Mouse (Mus musculus): ENCODE results near the gene Mllt3.

DNA sequence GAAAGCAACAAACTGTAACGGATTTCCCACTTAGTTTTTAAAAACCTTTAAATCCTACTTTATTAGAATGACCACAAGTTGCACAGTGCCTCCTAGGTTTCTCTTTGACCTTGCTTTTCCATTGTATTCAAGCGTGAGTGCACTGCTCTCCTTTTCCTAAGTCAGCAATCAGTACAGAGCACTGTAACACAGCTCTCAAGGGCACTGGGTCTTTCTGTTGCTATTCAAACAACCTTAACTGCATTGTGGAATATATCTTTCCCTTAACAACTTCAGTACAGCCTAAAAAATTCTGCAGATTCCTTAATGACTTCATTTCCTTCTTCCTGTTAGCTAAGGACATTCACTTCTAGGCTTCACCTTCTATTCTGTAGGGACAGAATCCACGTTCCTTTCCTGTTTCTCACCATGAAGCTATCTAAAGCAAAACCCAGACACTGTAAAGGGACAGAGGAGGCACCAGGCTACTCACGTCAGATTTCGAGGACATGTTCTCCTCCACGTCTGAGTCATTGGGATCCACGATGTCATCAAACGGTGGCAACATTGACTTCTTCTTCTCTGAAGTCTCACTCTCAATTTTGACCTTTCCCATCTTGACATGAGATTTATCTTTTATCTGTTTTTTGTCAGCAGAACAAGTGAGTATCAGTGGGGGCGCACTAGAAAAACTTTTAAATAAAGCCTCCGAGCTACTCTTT, 192.8 kb downstream of the Mllt3 start:
- TF ChIP-seq POLR2A (IDR thresholded peaks at IDR 0.05; ENCODE audit: insufficient read length, low read depth), result no peak
- no peak for TF ChIP-seq MYOG (IDR thresholded peaks at IDR 0.05; ENCODE audit: control insufficient read depth in 1 of 3, insufficient read depth in 1 of 3, insufficient read length in 2 of 3, low read depth in 2 of 3)
